Mouse (Mus musculus) C2C12 (cell line): ENCODE results near the gene Prokr2.

Experiments
- CEBPB ChIP-seq: IDR thresholded peaks from one replicate; pipeline ENCODE4 v1.6.1; 2011; ENCODE audit warnings: low read depth, mild to moderate bottlenecking, control low read depth, moderate library complexity
- CTCF ChIP-seq: IDR thresholded peaks from one replicate; pipeline ENCODE4 v1.5.1; 2011; ENCODE audit not compliant: control insufficient read depth, insufficient read depth, insufficient read length
- FOSL1 ChIP-seq: IDR thresholded peaks from one replicate; pipeline ENCODE4 v1.8.0; 2011; ENCODE audit warnings: mild to moderate bottlenecking, low read length; ENCODE audit not compliant: poor library complexity, insufficient read depth, severe bottlenecking
- MAX ChIP-seq: IDR thresholded peaks from one replicate; pipeline ENCODE4 v1.6.1; 2011; ENCODE audit warnings: mild to moderate bottlenecking, control low read depth
- USF1 ChIP-seq: IDR thresholded peaks from one replicate; pipeline ENCODE4 v1.6.1; 2011; ENCODE audit warnings: low read depth, mild to moderate bottlenecking, control low read depth, moderate library complexity

DNA sequence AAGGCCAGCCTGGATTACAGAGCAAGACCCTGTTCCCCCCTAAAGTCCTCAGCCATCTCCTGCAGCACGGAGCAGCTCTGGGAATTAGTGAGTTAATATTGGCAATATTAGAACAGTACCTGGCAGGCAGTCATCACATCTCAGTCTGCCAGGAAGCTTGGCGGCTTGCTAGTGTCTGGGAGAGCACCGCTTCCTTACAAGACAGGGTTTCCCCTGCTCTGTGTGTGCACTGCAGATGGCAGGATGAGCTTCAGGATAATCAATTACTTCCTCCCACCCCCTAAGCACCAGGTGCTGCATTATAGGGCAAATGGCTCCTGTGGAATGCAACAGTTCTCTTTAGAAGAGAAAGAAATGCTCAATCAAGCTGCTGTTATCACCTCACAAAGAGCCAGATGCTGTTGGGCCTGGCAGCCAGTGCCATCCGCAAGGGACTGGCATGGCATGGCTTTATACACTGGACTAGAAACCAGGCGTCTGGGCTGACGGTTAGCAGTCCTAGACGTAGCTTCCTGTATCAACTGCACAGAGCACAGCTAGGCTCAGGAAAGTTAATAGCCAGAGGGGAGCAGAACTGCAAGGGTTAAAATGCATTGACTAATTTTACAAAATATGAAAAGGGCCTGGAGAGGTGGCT, 38.3 kb upstream of the Prokr2 start:
- no peak for TF ChIP-seq CTCF
- no peak for TF ChIP-seq USF1
- no peak for TF ChIP-seq CEBPB
- no peak for TF ChIP-seq MAX
- no peak for TF ChIP-seq FOSL1
